Comparison of ENCODE assay signal across 7 mouse cellular contexts in genomic region chr5:72203028-72203733, GRCm38 (mm10). TPM values are rescaled to one million over a fixed set of nuclear protein-coding genes. Genes with fewer than 3 reads are reported as not detected.
DNase-seq lines count a peak whose midpoint lies in the region; ATAC-seq lines count a peak whose summit lies in the region.

No protein-coding gene starts in this region.

- no peaks in the 10 kb centered on the region for H3K36me3 ChIP-seq in embryonic facial prominence, embryonic 12.5 days
- H3K36me3 ChIP-seq in limb, embryonic 11.5 days (ENCODE audit: control insufficient read depth, insufficient read depth, low read length): no peaks in the 10 kb centered on the region
- no peaks in the 10 kb centered on the region for H3K36me3 ChIP-seq in midbrain, embryonic 14.5 days (ENCODE audit: control insufficient read depth, insufficient read depth, low read length)

- H3K4me3 ChIP-seq in embryonic facial prominence, embryonic 12.5 days: peak overlapping the region; percentile 62
- H3K4me3 ChIP-seq in limb, embryonic 11.5 days (ENCODE audit: low read depth, low read length): peak overlapping the region; percentile 56
- peak overlapping the region; percentile 64 for H3K4me3 ChIP-seq in midbrain, embryonic 14.5 days (replicated peaks; ENCODE audit: low read depth, low read length)

- H3K9me3 ChIP-seq in embryonic facial prominence, embryonic 12.5 days: no peaks in the 10 kb centered on the region
- no peaks in the 10 kb centered on the region for H3K9me3 ChIP-seq in limb, embryonic 11.5 days (ENCODE audit: control insufficient read depth, low read length)
- H3K9me3 ChIP-seq in midbrain, embryonic 14.5 days (ENCODE audit: control insufficient read depth, low read length): no peaks in the 10 kb centered on the region

- 0 out of 2 replicates have a peak overlapping the region, but pooled peaks have one; percentile 19 for H3K27ac ChIP-seq in embryonic facial prominence, embryonic 12.5 days
- no peak overlapping the region for H3K27ac ChIP-seq in limb, embryonic 11.5 days (replicated peaks; ENCODE audit: low read depth, low read length)
- peak overlapping the region; percentile 37 for H3K27ac ChIP-seq in midbrain, embryonic 14.5 days (replicated peaks; ENCODE audit: low read depth, low read length)

- peak overlapping the region; percentile 66 for H3K4me2 ChIP-seq in embryonic facial prominence, embryonic 12.5 days (replicated peaks)
- H3K4me2 ChIP-seq in limb, embryonic 11.5 days (ENCODE audit: low read depth, severe bottlenecking): peak overlapping the region; percentile 72
- H3K4me2 ChIP-seq in midbrain, embryonic 14.5 days (ENCODE audit: low read length): peak overlapping the region; percentile 87

- no peaks in the 10 kb centered on the region for H3K27me3 ChIP-seq in embryonic facial prominence, embryonic 12.5 days
- H3K27me3 ChIP-seq in limb, embryonic 11.5 days (ENCODE audit: control insufficient read depth, insufficient read depth, low read length): no peaks in the 10 kb centered on the region
- no peaks in the 10 kb centered on the region for H3K27me3 ChIP-seq in midbrain, embryonic 14.5 days (ENCODE audit: control insufficient read depth, insufficient read depth, low read length)

- 0 out of 2 replicates have a peak, but pooled peaks cover 8% of the 10 kb centered on the region for H3K4me1 ChIP-seq in embryonic facial prominence, embryonic 12.5 days
- H3K4me1 ChIP-seq in limb, embryonic 11.5 days (ENCODE audit: control insufficient read depth, insufficient read depth, low read length): peaks cover 3% of the 10 kb centered on the region; the same call in 1 of the 2 replicates
- H3K4me1 ChIP-seq in midbrain, embryonic 14.5 days (ENCODE audit: control insufficient read depth, insufficient read depth, low read length): 0 out of 2 replicates have a peak, but pooled peaks cover 3% of the 10 kb centered on the region

- H3K9ac ChIP-seq in embryonic facial prominence, embryonic 12.5 days: peak overlapping the region; percentile 51
- peak overlapping the region; percentile 49 for H3K9ac ChIP-seq in limb, embryonic 11.5 days (ENCODE audit: low read length)
- H3K9ac ChIP-seq in midbrain, embryonic 14.5 days (replicated peaks; ENCODE audit: low read length): peak overlapping the region; percentile 62

- peak; percentile 96 for ATAC-seq in embryonic facial prominence, embryonic 12.5 days (ENCODE audit: insufficient number of reproducible peaks, insufficient read depth, low FRiP score, low TSS enrichment)
- peak; percentile 95 for ATAC-seq in limb, embryonic 11.5 days (ENCODE audit: insufficient number of reproducible peaks, low FRiP score, low TSS enrichment, low read depth)
- ATAC-seq in midbrain, embryonic 14.5 days (ENCODE audit: low FRiP score, low TSS enrichment): peak; percentile 97

- DNase-seq in adrenal gland, postnatal 25 days: peak; percentile 96
- DNase-seq in heart, adult 11 months: peak; percentile 100
- DNase-seq in kidney, adult 18-20 months: peak; percentile 95
- peak; percentile 93 for DNase-seq in limb, embryonic 11.5 days (ENCODE audit: low spot score)
- peak; percentile 90 for DNase-seq in midbrain, embryonic 14.5 days
- peak; percentile 90 to 95 for DNase-seq in spleen, adult 18-20 months

- under 1% methylated on average over 32 of the region's 32 CpGs for WGBS in embryonic facial prominence, embryonic 12.5 days
- WGBS in limb, embryonic 11.5 days: under 1% methylated on average over 32 of the region's 32 CpGs
- WGBS in midbrain, embryonic 14.5 days: under 1% methylated on average over 32 of the region's 32 CpGs

RNA-seq across cellular contexts. Expression of gene Commd8, which starts 35.2 kb away (rescaled TPM):
- total RNA-seq in adrenal gland, postnatal 25 days (2021): 62.4 and 77.6 TPM in 2 replicates
- 145 and 152 TPM in 2 replicates for polyA plus RNA-seq in embryonic facial prominence, embryonic 12.5 days (2016; fragmentation: Nextera tagmentation; extraction: Ambion mirVana)
- 165 and 170 TPM in 2 replicates for polyA plus RNA-seq in limb, embryonic 11.5 days (2014; fragmentation: Nextera tagmentation; extraction: Ambion mirVana)
- 155 and 160 TPM in 2 replicates for polyA plus RNA-seq in midbrain, embryonic 14.5 days (2014; fragmentation: Nextera tagmentation; extraction: Ambion mirVana)
